Mouse (Mus musculus): ENCODE measurements at regions not wholly inside any gene's neighbourhood (a gene's known extent, or its start where the extent isn't known, plus 50 kb on each side); places are given as distances from the start of the nearest gene placed in this dataset.
"Not testable (repeated sequence)": the region's sequence is repeated elsewhere in the genome, so short reads cannot be mapped to it uniquely, and the experiment has no call there.

GRCm38 (mm10) chr7:73069352-73069751, 306.0 kb upstream of the Rgma start:
- no peak for ATAC-seq
- 93% methylated on average over 4 of the region's 4 CpGs for WGBS
- no peak overlapping the region for H3K4me2 ChIP-seq

DNA sequence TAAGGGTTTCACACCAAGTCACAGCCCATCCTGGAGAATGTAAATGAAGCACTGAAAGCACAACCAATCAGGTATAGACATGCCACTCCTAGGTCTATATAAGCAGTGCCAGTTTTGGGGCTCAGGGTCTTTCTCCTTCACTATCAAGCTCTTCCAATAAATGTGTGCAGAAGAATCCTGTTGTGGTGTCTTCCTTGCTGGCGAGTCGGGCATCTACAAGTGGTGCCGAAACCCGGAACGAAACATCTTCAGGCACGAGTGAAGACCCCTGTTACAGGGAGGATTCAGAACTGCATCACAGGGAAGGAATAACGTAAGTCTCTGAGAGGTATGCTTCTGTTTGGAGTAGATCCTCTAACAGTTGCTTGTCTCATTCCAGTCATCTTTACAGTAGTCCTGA, 299.9 kb upstream of the Rgma start:
- not testable (repeated sequence) for H3K4me3 ChIP-seq; H3K9ac ChIP-seq; H3K4me1 ChIP-seq; H3K4me2 ChIP-seq; H3K27ac ChIP-seq; ATAC-seq; H3K9me3 ChIP-seq (replicated peaks); H3K36me3 ChIP-seq (ENCODE audit: poor library complexity, severe bottlenecking); H3K27me3 ChIP-seq
- 95% methylated on average over 7 of the region's 7 CpGs for WGBS

More at GRCm38 (mm10) chr7:73069352-73069751, 306.0 kb upstream of the Rgma start:
- Histone ChIP-seq H3K36me3 (ENCODE audit: poor library complexity, severe bottlenecking) (no peaks in the 10 kb centered on the region), H3K27ac (no peak overlapping the region), H3K27me3 (no peaks in the 10 kb centered on the region), H3K9ac (no peak overlapping the region), H3K4me3 (no peak overlapping the region), H3K9me3 (replicated peaks) (no peaks in the 10 kb centered on the region), H3K4me1 (no peaks in the 10 kb centered on the region)

GRCm38 (mm10) chr7:73087496-73088185, 287.7 kb upstream of the Rgma start:
- no peak for ATAC-seq
- Histone ChIP-seq H3K4me3 (no peak overlapping the region), H3K9me3 (replicated peaks) (no peaks in the 10 kb centered on the region), H3K27me3 (no peaks in the 10 kb centered on the region), H3K36me3 (ENCODE audit: poor library complexity, severe bottlenecking) (no peaks in the 10 kb centered on the region), H3K9ac (no peak overlapping the region), H3K27ac (no peak overlapping the region), H3K4me1 (no peaks in the 10 kb centered on the region), H3K4me2 (no peak overlapping the region)
- 87% methylated on average over 10 of the region's 10 CpGs for WGBS

- Histone ChIP-seq H3K4me3 (no peak overlapping the region), H3K9me3 (replicated peaks) (no peaks in the 10 kb centered on the region), H3K27ac (no peak overlapping the region), H3K4me1 (no peaks in the 10 kb centered on the region), H3K36me3 (ENCODE audit: poor library complexity, severe bottlenecking) (no peaks in the 10 kb centered on the region), H3K27me3 (no peaks in the 10 kb centered on the region), H3K9ac (no peak overlapping the region), H3K4me2 (no peak overlapping the region)
- 92% methylated on average over 8 of the region's 8 CpGs for WGBS
- ATAC-seq: no peak
These were observed 287.0 kb upstream of the Rgma start for GRCm38 (mm10) chr7:73088321-73088720.

- Histone ChIP-seq H3K4me2 (no peak overlapping the region), H3K4me1 (no peaks in the 10 kb centered on the region), H3K36me3 (ENCODE audit: poor library complexity, severe bottlenecking) (no peaks in the 10 kb centered on the region), H3K4me3 (no peak overlapping the region), H3K9me3 (replicated peaks) (no peaks in the 10 kb centered on the region), H3K9ac (no peak overlapping the region), H3K27me3 (no peaks in the 10 kb centered on the region), H3K27ac (no peak overlapping the region)
- no peak for ATAC-seq
- WGBS: 86% methylated on average over 3 of the region's 3 CpGs
These were observed 283.6 kb upstream of the Rgma start for GRCm38 (mm10) chr7:73091758-73092157.

DNA sequence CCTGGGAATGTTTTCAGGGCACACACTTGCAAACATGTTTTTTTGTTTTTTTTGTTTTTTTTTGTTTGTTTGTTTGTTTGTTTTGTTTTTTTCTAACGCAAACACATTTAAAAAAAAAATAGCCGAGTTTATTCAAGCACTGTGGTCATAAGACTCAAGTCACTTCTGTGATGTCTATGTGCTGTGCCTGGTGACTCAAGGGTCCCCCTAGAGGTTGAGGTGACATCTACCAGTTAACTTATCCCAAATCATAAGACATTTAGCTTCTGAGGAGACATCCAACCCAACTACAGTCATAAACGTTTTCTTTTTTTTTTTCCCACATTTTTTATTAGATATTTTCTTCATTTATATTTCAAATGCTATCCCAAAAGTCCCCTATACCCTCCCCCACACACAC, 281.2 kb upstream of the Rgma start:
- no peaks in the 10 kb centered on the region for H3K27me3 ChIP-seq
- H3K4me1 ChIP-seq: no peaks in the 10 kb centered on the region
- no peak overlapping the region for H3K9ac ChIP-seq
- no peaks in the 10 kb centered on the region for H3K9me3 ChIP-seq (replicated peaks)
- no peak overlapping the region for H3K4me2 ChIP-seq
- no peaks in the 10 kb centered on the region for H3K36me3 ChIP-seq (ENCODE audit: poor library complexity, severe bottlenecking)
- no peak for ATAC-seq
- 61% methylated on average over 3 of the region's 3 CpGs for WGBS
- H3K4me3 ChIP-seq: no peak overlapping the region
- H3K27ac ChIP-seq: no peak overlapping the region

GRCm38 (mm10) chr7:73118871-73119270, 256.4 kb upstream of the Rgma start:
- Histone ChIP-seq H3K4me3 (no peak overlapping the region), H3K4me2 (no peak overlapping the region), H3K9me3 (replicated peaks) (no peaks in the 10 kb centered on the region), H3K4me1 (peaks cover 7% of the 10 kb centered on the region; the same call in 1 of the 2 replicates), H3K36me3 (ENCODE audit: poor library complexity, severe bottlenecking) (no peaks in the 10 kb centered on the region), H3K27me3 (no peaks in the 10 kb centered on the region), H3K27ac (no peak overlapping the region), H3K9ac (no peak overlapping the region)
- 56% methylated on average over 8 of the region's 8 CpGs for WGBS
- no peak for ATAC-seq

DNA sequence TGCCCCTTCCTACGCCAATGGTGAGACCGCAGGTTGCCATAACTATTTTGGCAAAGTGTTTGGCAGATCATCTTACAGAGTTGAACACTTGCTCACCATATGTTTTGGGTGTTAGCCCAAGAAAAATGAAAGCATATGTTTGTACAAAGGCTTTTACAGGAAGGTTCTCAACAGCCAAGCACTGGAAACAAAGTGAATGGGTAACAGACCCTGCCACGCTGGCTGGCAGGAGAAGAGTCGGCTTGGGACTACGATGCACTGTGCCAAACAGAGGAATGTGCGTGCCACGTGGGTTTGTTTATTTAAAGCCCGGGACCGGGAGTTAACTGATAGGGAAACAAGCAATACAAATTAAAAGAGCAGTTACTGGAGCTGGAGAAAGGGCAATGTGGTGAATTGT, 255.0 kb upstream of the Rgma start:
- Histone ChIP-seq H3K9ac (no peak overlapping the region), H3K4me3 (no peak overlapping the region), H3K36me3 (ENCODE audit: poor library complexity, severe bottlenecking) (no peaks in the 10 kb centered on the region), H3K4me1 (peaks cover 7% of the 10 kb centered on the region; the same call in 1 of the 2 replicates), H3K27me3 (no peaks in the 10 kb centered on the region), H3K4me2 (no peak overlapping the region), H3K27ac (no peak overlapping the region), H3K9me3 (replicated peaks) (no peaks in the 10 kb centered on the region)
- 90% methylated on average over 9 of the region's 9 CpGs for WGBS
- ATAC-seq: peak; percentile 53; the same call in 1 of the 2 replicates

DNA sequence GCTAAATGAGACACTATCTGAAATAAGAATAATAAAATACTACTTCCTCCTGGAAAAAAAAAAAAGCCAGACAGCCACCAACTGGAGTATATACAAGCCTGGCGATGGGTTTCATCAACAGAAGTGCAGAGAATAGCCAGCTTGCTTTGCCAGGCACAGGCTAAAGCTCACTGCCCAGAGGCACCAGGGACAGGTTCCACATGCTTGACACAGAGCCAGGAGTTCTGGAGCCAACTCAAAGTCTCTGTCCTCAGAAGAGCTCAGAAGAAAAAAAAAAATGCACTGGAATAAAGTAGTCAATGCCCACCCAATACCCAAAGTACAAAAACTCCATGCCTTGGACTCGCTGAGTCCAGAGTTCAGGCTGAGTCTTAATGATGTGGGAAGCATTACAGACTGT, 250.3 kb upstream of the Rgma start:
- Histone ChIP-seq H3K36me3 (ENCODE audit: poor library complexity, severe bottlenecking) (no peaks in the 10 kb centered on the region), H3K27me3 (no peaks in the 10 kb centered on the region), H3K4me3 (no peak overlapping the region), H3K4me1 (no peaks in the 10 kb centered on the region), H3K4me2 (no peak overlapping the region), H3K9me3 (replicated peaks) (no peaks in the 10 kb centered on the region), H3K9ac (no peak overlapping the region), H3K27ac (no peak overlapping the region)
- ATAC-seq: no peak
- WGBS: 81% methylated on average over 2 of the region's 2 CpGs

DNA sequence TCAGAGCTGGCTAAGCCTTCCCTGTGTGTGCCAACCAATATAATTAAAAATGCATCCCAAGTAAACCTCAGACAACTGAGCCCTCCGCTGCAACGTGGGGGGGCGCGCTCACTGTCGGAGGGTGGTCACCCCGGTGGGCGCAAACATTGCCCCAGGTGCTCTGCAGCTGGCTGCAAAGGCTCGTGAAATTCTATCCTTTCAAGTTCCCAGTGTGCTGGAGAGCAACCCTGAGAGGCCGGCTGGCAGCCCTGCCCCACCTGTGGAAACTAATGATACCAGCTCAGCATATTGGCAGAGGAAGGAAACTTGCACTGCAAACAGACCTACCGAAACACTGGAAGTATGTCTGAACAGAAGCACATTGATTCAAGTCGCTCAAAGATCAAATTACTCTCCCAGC, 249.4 kb upstream of the Rgma start:
- no peaks in the 10 kb centered on the region for H3K27me3 ChIP-seq
- H3K9ac ChIP-seq: no peak overlapping the region
- no peak overlapping the region for H3K4me3 ChIP-seq
- 20% methylated on average over 11 of the region's 11 CpGs for WGBS
- no peak overlapping the region for H3K4me2 ChIP-seq
- no peaks in the 10 kb centered on the region for H3K36me3 ChIP-seq (ENCODE audit: poor library complexity, severe bottlenecking)
- H3K27ac ChIP-seq: no peak overlapping the region
- no peak for ATAC-seq
- no peaks in the 10 kb centered on the region for H3K4me1 ChIP-seq
- H3K9me3 ChIP-seq (replicated peaks): no peaks in the 10 kb centered on the region

GRCm38 (mm10) chr7:73135786-73136185, 239.5 kb upstream of the Rgma start:
- Histone ChIP-seq H3K27me3 (no peaks in the 10 kb centered on the region), H3K36me3 (ENCODE audit: poor library complexity, severe bottlenecking) (no peaks in the 10 kb centered on the region), H3K9me3 (replicated peaks) (no peaks in the 10 kb centered on the region), H3K9ac (no peak overlapping the region), H3K4me2 (no peak overlapping the region), H3K27ac (no peak overlapping the region), H3K4me1 (peaks cover 30% of the 10 kb centered on the region), H3K4me3 (no peak overlapping the region)
- 67% methylated on average over 6 of the region's 6 CpGs for WGBS
- no peak for ATAC-seq

GRCm38 (mm10) chr7:73138269-73138668, 237.0 kb upstream of the Rgma start:
- no peak overlapping the region for H3K4me3 ChIP-seq
- ATAC-seq: 0 out of 2 replicates have a peak, but pooled peaks have one; percentile 22
- H3K9me3 ChIP-seq (replicated peaks): no peaks in the 10 kb centered on the region
- H3K27ac ChIP-seq: no peak overlapping the region
- no peaks in the 10 kb centered on the region for H3K27me3 ChIP-seq
- H3K4me1 ChIP-seq: peaks cover 50% of the 10 kb centered on the region
- H3K4me2 ChIP-seq: no peak overlapping the region
- no peak overlapping the region for H3K9ac ChIP-seq
- H3K36me3 ChIP-seq (ENCODE audit: poor library complexity, severe bottlenecking): no peaks in the 10 kb centered on the region
- 16% methylated on average over 5 of the region's 5 CpGs for WGBS

All from forebrain, embryonic 13.5 days (tissue).